Mouse (Mus musculus): ENCODE data around the gene Agpat4.

DNA sequence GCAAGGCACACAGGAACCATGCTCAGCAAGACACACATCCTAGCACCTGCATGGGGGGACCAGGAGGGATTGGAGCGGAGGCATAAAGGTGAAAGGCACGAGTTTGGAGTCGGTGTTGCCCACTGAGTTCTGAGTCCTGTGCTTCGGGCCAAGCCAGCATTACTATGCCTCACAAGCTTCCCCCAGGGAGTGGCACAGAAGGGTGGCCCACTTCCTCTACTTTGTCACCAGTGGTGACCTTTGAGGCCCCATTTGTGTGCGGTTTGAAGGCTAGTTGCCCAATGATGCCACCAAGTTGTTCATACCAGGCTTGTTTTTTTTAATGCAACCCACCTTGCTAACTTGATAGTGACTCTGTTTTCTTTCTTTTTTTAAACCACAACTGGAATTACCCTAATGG is 55.7 kb downstream of the Agpat4 start:
- no peak for TF ChIP-seq CTCF (IDR thresholded peaks at IDR 0.05; ENCODE audit: low read depth)
- TF ChIP-seq EP300 (IDR thresholded peaks at IDR 0.05; ENCODE audit: low read depth), result no peak

Measured in liver, postnatal 0 days (tissue).